Mouse (Mus musculus) adrenal gland, postnatal 4 days (tissue): ENCODE measurements around the gene Syce2. TPM values are rescaled to one million over a fixed set of nuclear protein-coding genes. Genes with fewer than 3 reads are reported as not detected.
"Not testable (repeated sequence)": the region's sequence is repeated elsewhere in the genome, so short reads cannot be mapped to it uniquely, and the experiment has no call there.

Experiments
- DNase-seq, 2 experiments: peaks; one replicate each; pipeline ENCODE4 v3.0.0; 2021 to 2022; ENCODE audit warnings: low spot score in 2 of 2, mixed read lengths in 2 of 2
- long read RNA-seq, 2 experiments: library from polyadenylated mRNA; stranded (forward); transcript quantifications; one replicate each; pipeline ENCODE4 v2.0.0; 2021
- total RNA-seq, 2 experiments: library from RNA; stranded (reverse); gene quantifications; 2 replicates each; pipeline ENCODE4 v1.2.3; 2021

Gene Syce2
- total RNA-seq = 10 to 100 TPM; 20.0 to 22.5 TPM
- long read RNA-seq, experiment 1, transcript Syce2-202 (5 exons, 1,686 nt) = minor isoform, 6 of 23 reads
- long read RNA-seq, experiment 1, transcript Syce2-201 (4 exons, 685 nt) = major isoform, 12 of 23 reads
- long read RNA-seq, experiment 1, partial matches to known transcripts = 2 of 23 reads
- long read RNA-seq, experiment 1, other reads (novel, unspliced or antisense) = 3 of 23 reads
- long read RNA-seq, experiment 2, transcript Syce2-202 (5 exons, 1,686 nt) = major isoform, 9 of 23 reads
- long read RNA-seq, experiment 2, transcript Syce2-201 (4 exons, 685 nt) = minor isoform, 8 of 23 reads
- long read RNA-seq, experiment 2, partial matches to known transcripts = 4 of 23 reads
- long read RNA-seq, experiment 2, other reads (novel, unspliced or antisense) = 2 of 23 reads

DNA sequence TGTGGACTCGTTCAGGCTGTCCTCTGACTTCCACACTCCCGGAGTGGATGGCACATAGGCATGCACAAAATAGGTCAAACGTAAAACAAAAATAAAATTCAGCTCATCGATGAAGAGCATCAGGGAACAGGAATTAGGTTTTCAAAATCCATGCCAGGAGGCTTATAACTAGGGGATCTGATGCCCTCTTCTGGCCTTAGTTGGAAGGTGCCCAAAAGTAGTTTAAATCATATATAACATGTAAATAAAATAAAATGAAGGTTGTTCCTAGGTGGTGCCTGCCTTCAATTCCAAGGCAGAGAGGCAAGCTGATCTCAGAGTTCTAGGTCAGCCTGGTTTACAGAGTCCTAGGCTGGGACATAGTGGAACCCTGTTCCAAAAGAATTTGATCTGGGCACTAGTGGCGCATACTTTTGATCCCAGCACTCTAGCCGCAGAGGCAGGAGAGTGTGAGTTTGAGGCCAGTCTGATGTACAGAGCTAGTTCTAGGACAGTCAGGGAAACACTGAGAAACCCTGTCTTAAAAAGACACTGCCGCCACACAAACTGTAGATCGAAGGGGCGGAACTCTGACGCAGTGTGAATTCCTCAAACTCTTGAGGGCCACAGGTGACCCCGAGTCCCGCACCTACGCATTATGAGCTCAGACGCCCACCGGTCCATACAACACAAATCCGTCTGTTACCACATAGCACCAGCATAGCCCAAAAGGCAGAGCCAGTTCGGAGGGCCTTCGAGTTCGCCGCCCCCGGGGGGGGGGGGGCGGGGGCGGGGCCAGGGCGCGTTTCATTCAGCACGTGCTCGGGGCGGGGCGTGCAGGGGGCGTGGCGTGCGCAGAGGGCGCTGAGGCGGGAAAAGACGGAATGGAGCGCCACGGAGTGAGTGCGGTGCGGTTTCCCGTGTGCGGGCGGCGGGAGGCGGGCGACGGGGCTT, at the start of gene Syce2:
TSS of gene Syce2 (plus strand) at position 736 of the 933 bp plus-strand sequence.
- DNase-seq = peak; percentile 61 to 69

DNA sequence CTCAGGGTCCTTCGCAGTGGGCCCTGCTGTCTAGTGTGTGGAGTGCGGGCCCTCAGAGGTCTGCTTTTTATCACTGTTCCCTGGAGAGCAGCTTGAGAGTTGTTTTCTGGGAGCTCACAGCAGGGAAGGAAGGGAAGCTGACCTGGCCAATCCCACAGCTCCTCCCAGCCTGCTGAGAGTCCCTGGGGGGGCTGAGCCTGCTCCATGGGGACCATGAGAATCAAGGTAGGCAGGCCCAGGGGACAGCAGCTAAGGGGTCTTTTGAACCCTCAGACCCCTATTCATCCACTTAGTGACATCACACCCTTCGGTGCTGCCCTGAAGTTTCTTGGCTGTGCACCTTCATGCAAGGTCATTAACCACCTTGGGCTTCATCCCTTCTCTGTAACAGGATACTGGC, 49.2 kb upstream of the Syce2 start, which contains the start of gene Dand5:
TSS of gene Dand5 (minus strand) at position 101 of the 400 bp plus-strand sequence.
- no peak for DNase-seq

DNA sequence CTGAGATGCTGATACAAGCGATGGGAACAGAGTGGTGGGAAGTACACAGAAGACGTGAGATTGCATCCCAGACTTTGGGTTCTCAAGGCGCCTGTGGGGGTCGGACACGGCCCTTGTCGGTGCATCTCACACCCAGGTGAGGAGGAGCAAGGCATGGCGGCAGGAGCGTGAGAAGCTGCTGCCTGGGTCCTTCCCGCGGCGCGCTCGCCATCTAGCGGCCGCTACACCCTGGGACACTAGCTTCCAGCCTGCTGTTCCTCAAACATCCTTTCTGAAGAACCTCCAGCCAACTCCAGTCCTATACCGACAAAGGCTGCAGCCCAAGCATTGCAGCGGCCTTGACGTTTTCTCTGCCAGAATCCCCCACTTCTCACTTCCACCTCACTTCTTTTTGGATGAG, 48.3 kb upstream of the Syce2 start:
- DNase-seq = no peak

DNA sequence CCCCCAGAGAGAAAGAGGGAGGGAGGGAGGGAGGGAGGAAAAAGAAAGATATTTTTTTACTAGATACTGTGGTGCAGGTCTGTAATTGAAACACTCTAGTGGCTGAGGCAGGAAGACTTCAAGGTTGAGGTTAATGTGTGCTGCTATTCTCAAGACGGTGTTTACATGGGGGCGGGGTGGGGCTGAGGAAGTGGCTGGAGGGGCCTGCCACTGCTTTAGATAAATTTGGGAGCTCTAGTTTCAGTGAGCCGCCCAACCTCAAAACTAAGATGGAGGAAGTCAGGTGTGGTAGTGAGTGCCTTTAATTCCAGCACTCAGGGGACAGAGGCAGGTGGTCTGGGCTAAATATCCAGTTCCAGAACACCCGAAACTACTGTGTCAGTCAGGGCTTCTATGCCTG, 46.3 kb upstream of the Syce2 start:
- DNase-seq = no peak

DNA sequence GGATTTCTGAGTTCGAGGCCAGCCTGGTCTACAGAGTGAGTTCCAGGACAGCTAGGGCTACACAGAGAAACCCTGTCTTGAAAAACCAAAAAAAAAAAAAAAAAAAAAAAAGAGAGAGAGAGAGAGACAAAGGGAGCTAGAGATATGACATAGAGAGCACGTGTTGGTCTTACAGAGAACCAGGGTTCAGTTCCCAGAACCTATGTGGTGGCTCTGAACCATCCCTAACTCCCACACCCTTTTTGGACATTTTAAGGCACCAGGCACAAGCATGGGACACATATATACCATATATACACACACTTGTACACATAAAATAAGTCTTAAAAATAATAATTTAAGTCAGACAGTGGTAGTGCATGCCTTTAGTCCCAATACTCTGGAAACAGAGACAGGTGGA, 45.4 kb upstream of the Syce2 start:
- DNase-seq = not testable (repeated sequence)

DNA sequence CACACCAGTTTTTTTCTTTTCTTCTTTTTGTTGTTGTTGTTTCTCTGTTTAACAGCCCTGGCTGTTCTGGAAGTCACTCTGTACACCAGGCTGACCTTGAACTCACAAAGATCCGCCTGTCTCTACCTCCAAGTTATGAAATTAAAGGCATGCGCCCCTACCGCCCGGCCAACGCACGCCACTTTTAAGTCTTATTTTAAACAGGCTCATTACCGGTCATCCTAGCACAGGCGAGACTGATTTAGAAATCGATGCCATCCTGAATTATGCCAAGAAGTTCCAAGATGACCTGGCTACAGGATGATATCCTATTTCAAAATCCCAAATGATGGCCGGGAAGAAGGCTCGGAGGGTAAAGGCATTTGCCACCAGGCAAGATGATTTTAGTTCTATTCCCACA, 40.4 kb upstream of the Syce2 start, which contains the start of gene Gadd45gip1:
TSS of gene Gadd45gip1 (plus strand) at position 33 of the 400 bp plus-strand sequence.
- no peak for DNase-seq

DNA sequence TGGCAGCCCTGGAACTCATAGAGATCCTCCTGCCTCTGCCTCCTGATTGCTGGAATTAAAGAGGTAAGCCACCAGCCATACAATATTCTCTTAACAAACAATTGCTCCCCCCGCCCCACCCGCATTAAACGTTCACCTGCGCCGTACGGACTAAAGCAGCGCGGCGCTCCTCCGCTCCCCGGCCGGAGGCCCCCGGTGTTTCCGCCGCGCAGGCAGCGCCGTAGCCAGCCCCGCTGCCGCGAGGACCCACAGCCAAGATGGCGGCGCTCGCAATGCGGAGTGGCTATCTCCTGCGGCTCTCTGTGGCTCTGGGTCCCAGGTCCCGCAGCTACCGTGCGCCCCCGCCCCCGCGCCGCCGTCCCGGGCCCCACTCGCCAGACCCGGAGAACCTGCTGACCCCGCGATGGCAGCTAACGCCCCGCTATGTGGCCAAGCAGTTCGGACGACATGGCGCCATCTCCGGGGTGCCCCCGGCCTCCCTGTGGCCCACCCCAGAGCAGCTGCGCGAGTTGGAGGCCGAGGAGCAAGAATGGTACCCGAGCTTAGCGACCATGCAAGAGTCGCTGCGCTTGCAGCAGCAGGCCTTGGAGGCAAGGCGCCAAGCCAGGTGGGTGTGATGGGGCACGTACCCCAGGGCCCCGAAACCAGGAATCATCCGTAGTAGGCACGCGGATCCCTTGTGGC, 39.7 kb upstream of the Syce2 start:
- peak; percentile 67 to 69 for DNase-seq

DNA sequence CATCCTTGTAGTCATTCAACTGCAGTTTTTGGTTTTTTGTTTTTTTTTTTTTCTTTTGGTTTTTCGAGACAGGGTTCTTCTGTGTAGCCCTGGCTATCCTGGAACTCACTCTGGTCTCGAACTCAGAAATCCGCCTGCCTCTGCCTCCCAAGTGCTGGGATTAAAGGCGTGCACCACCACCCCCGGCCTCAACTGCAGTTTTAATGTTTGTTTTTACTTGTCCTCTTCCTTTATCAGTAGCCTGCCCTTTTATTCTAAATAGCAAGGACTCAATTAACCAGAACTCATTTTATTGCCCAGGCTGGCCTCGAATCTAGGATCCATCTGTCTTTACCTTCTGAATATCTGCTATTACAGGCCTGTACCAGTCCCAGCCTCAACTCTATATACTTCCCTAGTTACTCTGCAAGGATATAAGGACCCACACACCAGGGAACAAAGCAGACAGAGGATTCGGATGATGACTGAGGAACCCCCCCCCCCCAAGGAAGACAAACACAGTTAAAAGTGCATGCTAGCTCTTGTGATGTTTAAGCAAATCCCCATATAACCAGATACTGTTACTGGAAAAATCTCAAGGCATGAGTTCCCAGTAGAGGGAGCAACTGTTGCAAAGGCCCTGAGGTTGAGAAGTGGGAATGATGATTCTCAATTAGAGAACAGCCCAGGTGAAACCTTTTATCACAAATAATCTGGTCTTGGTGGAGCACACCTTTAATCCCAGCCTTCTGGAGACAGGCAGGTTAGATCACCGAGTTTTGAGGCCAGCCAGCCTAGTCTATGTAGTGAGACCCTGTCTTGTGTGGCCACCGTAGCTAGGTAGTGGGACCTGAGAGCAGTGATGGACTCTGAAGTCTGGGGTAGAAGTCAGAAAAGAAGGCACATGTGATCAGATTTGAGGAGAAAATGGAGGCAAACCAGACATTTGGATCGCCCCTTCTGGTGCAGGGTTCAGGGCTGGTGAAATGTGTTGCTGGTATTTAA, 38.9 kb upstream of the Syce2 start:
- no peak for DNase-seq

DNA sequence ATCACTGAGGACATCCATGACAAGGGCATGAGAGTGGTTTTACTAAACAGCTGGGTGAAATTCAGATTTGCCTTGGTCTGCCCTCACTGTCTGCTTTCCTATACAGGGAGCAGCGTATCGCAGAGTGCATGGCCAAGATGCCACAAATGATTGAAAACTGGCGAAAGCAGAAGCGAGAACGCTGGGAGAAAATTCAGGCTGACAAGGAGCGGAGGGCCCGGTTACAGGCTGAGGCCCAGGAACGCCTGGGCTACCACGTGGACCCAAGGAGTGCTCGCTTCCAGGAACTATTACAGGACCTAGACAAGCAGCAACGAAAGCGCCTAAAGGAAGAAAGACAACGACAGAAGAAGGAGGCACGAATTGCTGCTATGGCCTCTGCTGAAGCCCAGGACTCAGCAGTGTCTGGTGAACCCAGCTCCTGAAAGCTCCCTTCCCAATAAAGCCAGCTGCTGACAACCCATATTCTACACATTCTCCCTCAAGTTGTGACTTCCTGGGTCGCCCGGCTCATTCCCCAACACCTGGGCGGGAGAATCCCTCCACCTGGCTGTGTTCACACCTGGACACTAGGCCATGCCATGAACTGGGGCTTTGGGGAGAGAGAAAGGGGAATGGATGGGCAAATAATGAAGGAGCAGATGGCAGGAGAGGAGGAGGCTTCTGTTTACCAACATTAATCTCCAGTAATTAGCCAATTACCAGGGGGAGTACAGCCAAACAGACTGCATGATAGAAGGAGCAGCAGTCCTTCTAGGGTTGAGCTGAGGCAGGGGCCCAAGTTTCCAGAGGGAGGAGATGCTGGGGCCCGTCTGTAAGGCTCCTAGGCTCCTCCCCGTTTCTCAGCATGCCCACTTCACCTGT, 37.7 kb upstream of the Syce2 start:
- no peak for DNase-seq

DNA sequence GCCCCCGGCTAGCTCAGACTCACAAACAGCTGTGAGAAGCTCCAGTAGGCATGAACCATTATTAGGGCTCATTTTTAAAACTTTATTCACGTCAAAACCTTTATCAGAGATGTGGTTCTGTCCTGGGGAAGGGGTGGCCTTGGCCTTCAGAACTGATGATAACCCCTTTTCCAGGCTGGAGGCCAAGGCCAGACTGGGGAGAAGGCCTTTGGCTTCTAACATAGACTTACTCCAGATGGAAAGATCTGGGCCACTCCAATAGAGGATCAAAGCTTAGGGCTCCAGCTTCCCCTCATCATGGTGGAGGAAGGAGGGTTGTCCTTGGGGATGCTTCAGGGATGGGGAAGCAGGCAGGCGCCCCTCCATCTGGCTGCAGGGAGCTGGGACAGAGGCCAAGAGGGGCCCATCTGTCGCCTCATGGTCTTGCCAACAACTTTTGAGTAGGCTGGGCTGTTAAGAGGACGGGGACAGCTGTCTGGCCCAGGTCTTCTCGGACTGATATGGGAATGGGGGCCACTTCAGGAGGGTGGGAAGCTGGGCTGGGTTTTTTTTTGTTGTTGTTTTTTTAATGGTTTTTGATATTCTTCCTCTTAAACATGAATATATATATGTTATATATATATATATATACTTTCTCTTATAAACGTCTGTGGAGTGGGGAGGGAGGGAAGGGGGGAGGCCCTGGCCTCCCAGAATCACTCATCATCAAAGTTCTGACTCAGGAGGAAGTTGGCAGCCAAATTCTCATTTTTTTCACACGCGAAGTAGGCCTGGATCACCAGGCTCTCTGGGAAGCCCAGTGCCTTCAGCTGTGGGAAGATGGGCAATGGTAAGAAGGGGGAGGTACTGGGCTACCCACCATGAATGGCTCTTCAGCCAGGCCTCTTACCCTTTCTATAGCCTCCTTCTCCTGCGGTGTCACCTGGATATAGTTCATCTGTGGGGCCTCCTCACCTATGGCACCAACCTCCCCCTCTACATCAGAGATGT, 36.8 kb upstream of the Syce2 start:
- DNase-seq = no peak

DNA sequence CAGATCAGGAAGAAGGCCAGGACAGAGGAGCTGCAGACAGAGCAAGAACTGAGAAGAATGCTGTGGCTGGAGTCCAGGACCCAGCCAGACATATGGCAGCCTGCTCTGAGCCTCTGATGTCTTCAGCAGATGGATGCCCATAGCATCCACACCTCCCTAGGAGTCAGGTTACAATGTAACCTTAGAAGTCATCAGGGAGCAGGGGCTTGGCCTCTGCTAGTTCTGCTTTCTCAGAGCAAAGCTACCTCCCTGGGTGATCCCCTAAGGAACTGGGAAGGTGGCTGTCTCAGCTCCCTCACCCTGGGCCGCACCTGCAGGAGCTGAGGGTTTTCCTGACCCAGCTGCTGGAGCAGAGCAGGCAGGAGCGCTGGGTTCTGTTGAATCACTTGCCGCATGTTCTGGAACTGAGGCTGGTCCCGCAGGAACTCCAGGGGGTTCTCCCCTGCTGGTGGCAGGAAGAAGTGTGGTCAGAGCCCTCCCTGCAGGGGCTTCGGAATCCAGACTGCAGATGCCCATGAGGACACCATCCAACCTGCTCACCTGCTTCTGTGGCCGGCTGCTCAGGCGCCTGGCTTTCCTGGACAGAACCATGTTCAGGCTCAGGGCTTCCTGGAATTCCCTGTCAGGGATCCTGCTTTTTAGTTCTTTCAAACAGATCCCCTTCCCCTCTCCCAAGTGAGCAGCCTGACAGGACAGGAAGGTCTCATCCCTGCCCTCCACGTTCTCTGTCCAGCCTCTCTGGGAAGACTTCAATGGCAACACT, 34.6 kb upstream of the Syce2 start:
- no peak for DNase-seq

DNA sequence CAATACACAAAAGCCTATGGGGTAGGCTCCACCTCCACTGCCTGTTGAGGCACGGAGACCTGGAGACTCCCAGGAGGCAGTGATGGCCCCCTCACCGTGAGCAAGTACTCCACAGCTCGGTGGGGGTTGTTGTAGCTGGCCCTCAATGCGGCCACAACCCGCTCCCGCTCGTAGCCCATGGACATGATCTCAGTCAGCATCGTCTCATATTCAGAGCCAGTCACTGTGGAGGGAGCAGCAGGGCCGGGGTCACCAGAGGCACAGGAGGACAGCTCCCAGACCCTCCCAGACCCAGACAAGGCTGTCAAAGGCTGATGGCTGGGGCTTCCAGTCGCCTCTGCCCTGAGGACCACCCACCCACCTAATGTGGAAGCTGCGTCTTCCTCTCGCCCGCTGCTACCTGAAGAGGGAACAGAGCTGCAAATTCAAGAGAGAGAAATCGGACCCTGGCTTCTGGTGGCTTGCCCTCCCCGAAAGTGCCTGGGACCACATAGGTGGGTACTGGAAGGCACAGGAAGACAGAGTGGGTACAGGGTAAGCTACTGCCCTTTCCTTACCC, 33.9 kb upstream of the Syce2 start:
- DNase-seq = no peak

DNA sequence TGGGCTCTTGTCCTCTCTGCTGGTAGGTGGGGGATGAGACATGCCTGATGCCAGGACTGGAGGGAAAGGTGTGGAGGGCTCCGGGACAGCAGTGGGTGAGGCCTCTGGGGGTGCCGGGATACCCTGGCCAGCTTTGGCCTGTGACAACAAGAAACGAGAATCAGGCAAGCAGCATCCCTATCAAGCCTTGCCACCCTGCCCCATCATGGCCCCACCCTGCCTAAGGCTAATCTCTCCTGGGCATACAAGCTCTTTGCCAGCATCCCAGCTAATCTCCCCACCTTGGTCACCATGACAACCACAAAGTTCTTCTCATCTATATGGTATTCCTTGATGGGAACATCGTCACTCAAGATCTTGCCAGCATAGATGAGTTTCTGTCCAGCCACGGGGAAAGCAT, 33.4 kb upstream of the Syce2 start:
- no peak for DNase-seq

DNA sequence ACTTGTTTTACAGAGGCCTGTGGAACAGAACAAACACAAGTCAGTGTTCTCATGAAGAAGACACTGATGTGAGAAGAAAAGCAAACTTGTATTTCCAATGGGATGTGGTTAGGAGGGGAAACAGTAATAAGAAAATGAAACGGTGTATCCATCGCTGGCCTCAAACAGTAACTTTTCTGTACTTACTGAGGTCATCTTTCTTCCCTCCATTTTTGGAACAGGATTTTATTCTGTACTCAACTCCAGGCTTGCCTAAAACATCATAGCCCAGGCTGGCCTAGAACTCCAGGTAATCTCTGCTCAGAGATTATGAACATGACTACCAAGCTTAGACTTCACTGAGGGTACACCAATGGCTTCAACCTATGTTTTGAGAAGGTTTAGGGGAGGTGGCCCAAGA, 32.5 kb upstream of the Syce2 start:
- DNase-seq = no peak

DNA sequence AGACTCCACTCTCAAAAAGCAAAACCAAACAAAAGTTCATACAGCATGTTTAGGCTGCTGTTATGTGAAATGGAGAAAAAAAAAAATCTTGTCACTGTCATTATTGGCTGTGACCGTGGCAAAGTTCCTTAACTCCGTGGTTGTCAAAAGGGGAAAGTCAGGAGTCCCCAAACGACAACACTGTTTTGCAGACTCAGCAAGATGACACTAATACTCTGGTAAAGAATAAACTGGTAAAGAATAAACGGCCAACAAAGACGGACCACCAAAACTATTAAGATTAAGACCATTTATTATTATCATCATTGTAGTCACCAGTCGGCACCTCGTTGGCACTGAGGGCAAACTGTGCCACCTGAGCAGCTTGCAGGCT, 32.0 kb upstream of the Syce2 start:
- no peak for DNase-seq

DNA sequence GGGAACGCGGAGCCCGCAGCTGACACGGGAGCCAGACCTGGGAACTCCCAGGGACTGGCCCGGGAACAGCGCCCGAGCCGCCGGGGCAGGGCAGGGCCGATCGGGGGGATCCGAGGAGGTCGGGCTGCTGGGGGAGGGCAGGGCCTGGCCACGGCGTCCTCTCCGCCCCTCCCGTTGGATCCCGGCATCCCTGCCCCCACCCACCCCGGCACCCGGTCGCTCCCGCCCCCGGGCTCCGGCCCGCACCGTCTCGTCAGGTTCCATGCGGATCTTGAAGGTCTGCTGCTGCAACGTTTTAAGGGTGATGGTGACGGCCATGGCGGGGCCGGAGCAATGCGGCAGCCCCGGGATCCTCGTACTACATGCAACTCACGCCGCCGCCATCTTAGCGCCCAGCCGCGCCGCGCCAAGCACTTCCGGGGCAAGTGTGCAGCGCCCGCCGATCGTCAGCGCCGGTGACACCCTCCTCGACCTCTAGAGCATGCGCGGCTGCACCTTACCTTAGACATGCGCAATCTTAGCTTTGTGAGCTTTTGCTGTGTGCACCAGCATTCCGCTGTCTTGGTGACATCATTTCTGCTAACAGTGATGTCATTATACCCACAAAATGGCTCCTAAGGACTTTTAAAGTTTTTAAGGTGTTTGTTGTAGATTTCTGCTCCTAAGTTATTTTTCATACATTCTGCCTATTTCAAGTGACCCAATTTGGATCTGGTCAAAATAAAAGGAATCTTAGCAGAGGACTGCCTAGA, 31.5 kb upstream of the Syce2 start, which contains the start of gene Rad23a:
TSS of gene Rad23a (minus strand) at position 418 of the 752 bp plus-strand sequence.
- DNase-seq = peak; percentile 77 to 79
